Mouse (Mus musculus): ENCODE data around the gene Lrrc75b.
A peak's percentile ranks its signal among the peaks of the same experiment; 100 is the strongest.
"Not testable (repeated sequence)": the region's sequence is repeated elsewhere in the genome, so short reads cannot be mapped to it uniquely, and the experiment has no call there.

The Lrrc75b gene

DNA sequence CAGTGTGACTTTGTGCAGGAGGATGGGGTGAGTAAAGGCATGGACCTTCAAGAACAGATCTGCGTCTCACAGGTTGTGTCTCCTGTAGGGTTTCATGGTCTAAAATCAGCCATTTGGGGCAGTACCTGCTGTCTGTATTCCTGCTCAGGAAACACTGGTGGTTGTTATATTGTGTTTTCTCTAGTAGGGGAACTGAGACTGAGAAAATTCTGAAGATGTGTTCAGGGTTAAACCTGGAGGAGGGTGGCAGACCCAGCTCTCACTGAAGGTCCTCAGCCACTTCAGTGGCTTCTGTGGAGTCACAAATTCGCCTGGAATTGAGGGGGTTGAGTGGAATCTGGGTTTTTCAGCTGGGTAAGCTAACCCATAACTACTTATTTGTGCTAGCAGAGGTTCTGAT lies 29.8 kb downstream of the Lrrc75b start:
- DNase-seq, result no peak

- DNase-seq, result not testable (repeated sequence)
Observed at GRCm38 (mm10) chr10:75525450-75525849, 34.7 kb downstream of the Lrrc75b start.

GRCm38 (mm10) chr10:75521643-75522042 lies 38.5 kb downstream of the Lrrc75b start:
- DNase-seq, result peak; percentile 68

- no peak for DNase-seq
Observed at GRCm38 (mm10) chr10:75520581-75520980, 39.5 kb downstream of the Lrrc75b start.

DNA sequence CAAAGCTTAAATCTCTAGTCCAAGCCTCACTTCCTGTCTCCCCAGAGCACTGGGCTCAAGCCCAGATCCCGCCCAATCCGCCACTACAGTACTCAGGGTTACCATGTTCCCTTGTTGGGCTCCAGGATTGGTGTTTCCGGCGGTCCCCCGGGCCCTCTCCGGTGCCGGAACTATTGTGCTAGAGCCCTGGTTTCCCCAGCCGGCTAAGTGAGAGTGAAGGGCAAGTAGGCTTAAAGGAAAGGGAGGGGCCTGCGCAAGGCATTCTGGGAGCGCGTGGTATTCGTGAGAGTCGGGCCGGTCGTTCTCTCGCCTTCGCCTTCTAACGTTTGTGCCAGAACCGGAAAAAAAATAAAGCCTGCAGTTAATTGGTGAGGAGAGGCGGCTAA lies 42.4 kb downstream of the Lrrc75b start, which contains the start of gene Gucd1:
Gene Gucd1, minus strand, starts transcription at position 215 of the 386 bp plus-strand sequence.
- peak; percentile 99 for DNase-seq

GRCm38 (mm10) chr10:75517073-75517757 lies 42.9 kb downstream of the Lrrc75b start, which contains the start of gene Snrpd3:
Snrpd3 (plus strand) TSS chr10:75517551.
- peak; percentile 96 for DNase-seq

GRCm38 (mm10) chr10:75516724-75517072 lies 43.4 kb downstream of the Lrrc75b start:
- DNase-seq, result peak; percentile 77

- peak; percentile 94 for DNase-seq
Observed at GRCm38 (mm10) chr10:75516038-75516723, 43.9 kb downstream of the Lrrc75b start.

DNA sequence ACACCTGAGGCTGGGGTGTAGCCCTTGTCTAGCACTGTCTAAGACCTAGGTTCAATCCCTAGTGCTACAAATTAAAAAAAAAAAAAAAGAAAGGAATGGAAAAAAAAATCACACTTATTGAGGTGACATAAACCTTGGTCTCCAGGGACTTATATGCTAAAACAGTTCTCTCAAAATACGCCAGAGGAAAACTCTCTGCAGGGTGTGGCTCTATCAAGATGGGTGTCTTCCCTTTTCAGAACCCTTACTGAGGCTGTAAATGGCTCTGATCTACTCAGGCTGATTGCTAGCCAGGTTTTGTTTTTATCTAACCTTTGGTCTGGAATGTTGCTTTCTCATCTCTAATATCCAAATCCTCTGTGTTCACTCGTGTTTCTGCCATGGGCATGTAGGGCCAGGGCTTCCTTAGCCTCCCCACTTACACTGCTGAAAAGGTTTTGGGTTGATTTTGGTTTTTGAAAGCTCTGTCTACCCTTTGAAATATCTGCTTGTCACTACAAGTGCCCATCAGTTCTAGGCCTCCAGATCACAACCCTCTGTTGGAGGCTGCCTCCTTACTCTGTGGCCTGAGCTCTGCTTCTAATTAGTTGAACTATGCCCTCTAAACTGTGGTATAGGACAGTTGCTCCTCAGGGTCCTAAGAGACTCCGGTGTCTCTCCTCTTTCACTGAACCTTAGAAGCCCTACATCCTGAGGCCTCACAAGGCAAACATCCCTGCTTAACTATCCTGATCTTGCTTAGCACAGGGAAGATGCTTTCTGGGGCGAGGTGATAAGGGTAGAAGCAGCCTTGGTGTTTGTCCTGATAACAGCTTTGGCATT lies 44.7 kb downstream of the Lrrc75b start:
- DNase-seq, result peak; percentile 77

- no peak for DNase-seq
Observed at GRCm38 (mm10) chr10:75514361-75514760, 45.8 kb downstream of the Lrrc75b start.

- peak; percentile 49 for DNase-seq
Observed at GRCm38 (mm10) chr10:75513306-75514067, 46.6 kb downstream of the Lrrc75b start.

DNA sequence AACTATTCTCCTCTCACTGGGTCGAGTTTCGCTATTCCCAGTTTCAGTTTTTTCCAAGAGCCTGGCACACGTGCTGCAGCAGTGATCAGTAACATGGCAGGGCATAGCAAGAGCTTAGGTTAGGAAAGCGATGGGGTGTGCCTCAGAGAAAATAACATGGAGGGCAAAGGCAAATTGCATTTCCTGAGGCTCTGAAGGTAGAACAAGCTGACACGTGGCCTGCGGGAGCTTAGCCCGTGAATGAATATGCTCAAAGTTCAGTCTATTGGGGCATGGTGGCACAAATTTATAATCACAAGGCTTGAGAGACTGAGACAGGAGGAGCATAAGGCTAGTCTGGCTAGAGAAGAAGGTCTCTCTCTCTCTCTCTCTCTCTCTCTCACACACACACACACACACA lies 47.3 kb downstream of the Lrrc75b start:
- DNase-seq, result peak; percentile 92

DNA sequence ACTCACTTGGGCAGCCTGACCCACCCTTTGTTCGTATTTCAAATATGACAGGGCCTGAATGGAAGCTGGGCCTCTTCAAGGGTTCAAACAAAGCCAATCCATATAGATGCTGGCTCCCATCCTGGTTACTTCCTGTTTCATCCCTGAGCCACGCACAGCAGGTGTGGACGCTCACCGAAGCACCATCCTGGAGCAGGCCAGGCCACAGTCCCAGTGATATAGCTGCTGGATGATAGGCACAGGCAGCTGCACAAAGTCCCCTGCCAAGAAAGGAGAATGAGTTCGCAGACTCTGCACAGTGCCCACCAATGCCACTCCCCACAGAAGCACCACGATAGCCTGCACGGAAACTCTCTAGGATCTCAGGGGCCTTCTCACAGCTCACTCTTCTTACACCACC lies 48.2 kb downstream of the Lrrc75b start:
- no peak for DNase-seq

DNA sequence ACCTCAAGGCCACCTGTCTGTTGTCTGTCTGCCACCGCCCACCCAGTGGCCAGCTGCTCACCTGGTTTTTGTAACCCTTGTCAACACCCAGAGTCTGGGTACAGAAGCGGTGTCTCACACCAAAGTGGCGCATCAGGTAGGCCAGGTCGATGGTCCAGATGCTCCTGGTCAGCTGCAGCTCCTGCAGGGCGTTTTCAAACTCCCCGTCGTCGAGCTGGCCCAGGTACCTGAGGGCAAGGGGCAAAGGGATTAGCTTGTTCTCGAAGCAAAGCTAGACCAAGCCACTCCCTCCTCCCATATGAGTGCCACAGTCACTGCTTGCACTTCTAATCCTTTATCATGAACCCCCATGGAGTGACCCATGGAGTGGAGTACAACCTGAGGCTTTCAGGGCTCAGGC lies 49.1 kb downstream of the Lrrc75b start:
- peak; percentile 47 for DNase-seq

DNA sequence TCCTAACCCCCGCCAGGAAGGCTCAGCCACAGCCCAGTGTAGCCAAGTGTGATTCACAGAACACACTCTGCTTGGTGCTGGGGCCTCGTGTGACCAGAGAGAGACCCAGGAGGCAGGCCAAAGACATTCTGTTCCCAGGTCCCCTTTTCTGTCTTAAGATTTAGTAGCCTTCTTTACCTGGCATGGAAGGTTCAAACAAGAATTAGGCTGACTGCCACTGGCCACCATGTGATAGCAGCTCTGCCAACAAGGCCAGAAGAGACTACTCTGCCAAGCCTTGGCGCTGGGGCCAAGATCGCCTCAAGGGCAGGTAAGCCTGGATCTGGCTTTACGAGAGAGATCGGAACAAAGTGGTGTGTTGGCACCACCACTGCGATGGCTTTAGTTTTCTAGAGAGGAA lies 49.7 kb downstream of the Lrrc75b start:
- DNase-seq, result peak; percentile 88

- not testable (repeated sequence) for DNase-seq
Observed at GRCm38 (mm10) chr10:75505928-75506327, 54.2 kb downstream of the Lrrc75b start.

DNA sequence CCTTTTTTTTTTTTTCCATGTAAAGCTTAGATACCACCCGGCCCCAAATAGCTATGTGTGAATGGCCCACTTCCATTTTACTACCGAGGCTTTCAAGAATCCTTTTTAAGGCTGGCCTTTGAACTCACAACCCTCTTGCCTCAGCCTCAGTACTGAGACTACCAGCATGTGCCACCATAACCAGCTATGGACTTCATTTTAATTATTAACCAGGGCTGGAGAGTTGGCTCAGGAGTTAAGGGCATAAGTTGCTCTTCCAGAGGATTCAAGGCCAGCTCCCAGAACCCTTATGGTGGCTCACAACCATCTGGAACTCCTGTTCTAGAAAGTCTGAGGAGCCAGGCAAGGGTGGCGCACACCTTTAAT lies 55.0 kb downstream of the Lrrc75b start:
- DNase-seq, result peak; percentile 82

GRCm38 (mm10) chr10:75504234-75505129 lies 55.6 kb downstream of the Lrrc75b start:
- no peak for DNase-seq

- DNase-seq, result no peak
Observed at GRCm38 (mm10) chr10:75503692-75504091, 56.4 kb downstream of the Lrrc75b start.

DNA sequence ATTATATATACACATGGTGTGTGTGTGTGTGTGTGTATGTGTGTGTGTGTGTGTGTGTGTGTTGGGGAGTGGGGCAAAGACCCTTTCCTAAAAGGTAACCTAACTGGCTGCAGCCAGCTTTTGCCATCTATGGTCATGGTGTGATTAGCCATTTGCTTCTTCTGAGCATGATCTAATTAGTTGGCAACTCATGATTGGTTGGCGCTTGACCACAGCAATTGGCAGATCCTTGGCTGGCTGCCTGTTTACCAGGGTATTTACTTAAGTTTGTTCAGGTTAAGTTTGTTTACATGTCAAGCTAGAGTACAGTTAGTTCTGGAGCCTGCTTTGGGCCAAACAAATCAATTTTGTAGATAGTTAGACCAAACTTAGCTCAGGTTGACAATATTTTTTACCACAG lies 58.5 kb downstream of the Lrrc75b start:
- DNase-seq, result peak; percentile 50

- no peak for DNase-seq
Observed at GRCm38 (mm10) chr10:75500345-75500744, 59.8 kb downstream of the Lrrc75b start.
